Mouse (Mus musculus) lung, embryonic 14.5 days (tissue): ENCODE measurements around the gene Dpep3. TPM values are rescaled to one million over a fixed set of nuclear protein-coding genes. Genes with fewer than 3 reads are reported as not detected.

Experiments
- ATAC-seq: fragments of 200-750 bp; cut with Nextera tagmentation; 2 replicates; pipeline ENCODE4 v1.8.0; 2017; ENCODE audit warnings: mild to moderate bottlenecking, moderate TSS enrichment, moderate library complexity; ENCODE audit not compliant: insufficient read depth
- DNase-seq: peaks from one replicate; pipeline ENCODE4 v3.0.0-alpha.2; 2015
- H3K27ac ChIP-seq: fragments of 300-500 bp; sonication (generic); 2 replicates; pipeline ENCODE4 v1.5.1; 2014; ENCODE audit warnings: low read depth, mild to moderate bottlenecking, moderate library complexity
- H3K27me3 ChIP-seq: fragments of 300-500 bp; sonication (generic); 2 replicates; pipeline ENCODE4 v1.6.1; 2014; ENCODE audit warnings: low read length, control low read depth; ENCODE audit not compliant: insufficient read depth
- H3K36me3 ChIP-seq: fragments of 300-500 bp; sonication (generic); 2 replicates; pipeline ENCODE4 v1.6.1; 2014; ENCODE audit warnings: control low read depth; ENCODE audit not compliant: insufficient read depth
- H3K4me1 ChIP-seq: fragments of 300-500 bp; sonication (generic); 2 replicates; pipeline ENCODE4 v1.6.1; 2014; ENCODE audit warnings: antibody characterized with exemption, control low read depth; ENCODE audit not compliant: insufficient read depth
- H3K4me2 ChIP-seq: fragments of 300-500 bp; sonication (generic); 2 replicates; pipeline ENCODE4 v1.6.1; 2014; ENCODE audit warnings: mild to moderate bottlenecking
- H3K4me3 ChIP-seq: fragments of 300-500 bp; sonication (generic); 2 replicates; pipeline ENCODE4 v1.5.1; 2014; ENCODE audit warnings: low read depth, low read length
- H3K9ac ChIP-seq: fragments of 300-500 bp; sonication (generic); 2 replicates; pipeline ENCODE4 v1.6.1; 2014
- H3K9me3 ChIP-seq: fragments of 300-500 bp; sonication (generic); 2 replicates; pipeline ENCODE4 v1.6.1; 2016; ENCODE audit warnings: low read depth, low read length, control low read depth
- CTCF ChIP-seq: IDR thresholded peaks from 2 replicates; pipeline ENCODE4 v1.5.1; 2016; ENCODE audit warnings: antibody characterized with exemption, low read depth
- WGBS: fragments of 180-500 bp; shearing (Covaris S2); extraction: QIAGEN DNeasy Blood & Tissue Kit; methylation state at CpG from one replicate; pipeline ENCODE4 v1.1.7; 2014; 5-methylcytosine and 5-hydroxymethylcytosine counted together
- microRNA-seq: library from miRNA; unstranded; fragments of <30 nt; microRNA quantifications from one replicate; pipeline ENCODE4, GENCODE M21; 2016; ENCODE audit warnings: borderline number of aligned reads
- polyA plus RNA-seq: library from polyadenylated mRNA; unstranded; fragments of >200 nt; fragmentation: Nextera tagmentation; extraction: Ambion mirVana; gene quantifications from 2 replicates; pipeline ENCODE4 v1.2.1, GENCODE M21; 2014

Dpep3 gene
- polyA plus RNA-seq, 1 experiment from 2014 or later: not detected

DNA sequence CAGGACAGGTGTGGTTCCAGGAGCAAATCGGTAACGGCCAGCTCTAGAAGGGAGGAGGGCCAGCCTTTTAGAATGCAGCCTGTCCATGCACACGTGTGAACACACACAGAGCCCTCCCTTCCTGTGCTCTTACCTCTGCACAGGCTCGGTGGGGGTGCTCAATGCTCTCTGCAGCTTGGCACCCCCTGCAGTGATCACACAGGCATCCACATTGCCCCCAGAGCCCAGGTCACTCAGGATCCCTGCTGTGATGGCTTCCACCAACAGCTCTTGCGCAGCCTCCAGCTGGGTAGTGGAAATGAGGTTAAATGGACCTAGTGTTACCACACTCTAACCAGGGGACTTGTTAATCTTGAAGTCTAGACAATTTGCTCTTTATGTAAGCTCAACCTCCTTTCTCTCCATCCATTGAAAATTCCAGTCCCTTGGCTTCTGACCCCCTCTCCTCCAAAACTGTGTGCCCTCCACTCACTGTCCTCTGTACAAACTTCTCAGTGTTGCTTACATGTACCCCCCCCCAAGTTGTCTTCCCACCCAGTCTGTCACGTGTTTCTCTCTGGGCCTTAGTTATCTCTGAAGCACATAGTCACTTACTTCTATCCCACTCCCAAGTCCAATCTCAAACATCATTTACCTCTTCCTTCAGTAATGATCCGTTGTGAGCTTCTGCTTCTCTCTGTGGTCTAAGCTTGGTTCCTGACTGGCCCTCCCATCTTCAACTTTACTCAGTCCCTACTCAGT, 43.2 kb downstream of the Dpep3 start:
- Histone ChIP-seq H3K9ac (peak overlapping the region; percentile 75), H3K27me3 (no peaks in the 10 kb centered on the region), H3K4me1 (peaks cover 5% of the 10 kb centered on the region; the same call in 1 of the 2 replicates), H3K36me3 (peaks cover 19% of the 10 kb centered on the region; the same call in 1 of the 2 replicates), H3K27ac (peak overlapping the region; percentile 27; the same call in 1 of the 2 replicates), H3K4me3 (peak overlapping the region; percentile 70), H3K4me2 (peak overlapping the region; percentile 96), H3K9me3 (no peaks in the 10 kb centered on the region)
- DNase-seq: no peak
- WGBS: 23% methylated on average over 7 of the region's 7 CpGs
- no peak for TF ChIP-seq CTCF
- no peak for ATAC-seq

DNA sequence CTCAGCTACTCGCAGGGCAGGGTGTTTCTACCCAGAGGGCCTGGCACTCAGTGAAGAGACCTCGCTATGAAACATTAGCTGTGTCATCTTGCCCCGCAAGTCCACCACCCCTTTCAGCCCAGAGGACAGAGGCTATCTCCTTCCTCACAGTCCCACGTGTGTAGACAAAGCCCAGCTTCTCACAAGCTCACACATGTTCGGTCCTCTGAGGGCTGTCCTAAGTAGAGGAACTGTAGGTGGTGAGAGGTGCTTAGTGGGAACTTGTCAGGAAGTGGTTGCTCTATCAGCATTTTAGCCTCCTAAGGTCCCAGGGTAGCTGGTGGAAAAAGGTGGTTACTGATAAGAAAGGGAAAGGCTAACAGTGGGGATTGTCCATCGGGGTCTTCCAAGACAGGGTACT, 44.1 kb downstream of the Dpep3 start:
- peaks cover 26% of the 10 kb centered on the region for H3K36me3 ChIP-seq
- H3K9ac ChIP-seq: no peak overlapping the region
- H3K27ac ChIP-seq: no peak overlapping the region
- H3K4me3 ChIP-seq: no peak overlapping the region
- no peaks in the 10 kb centered on the region for H3K27me3 ChIP-seq
- H3K9me3 ChIP-seq: no peaks in the 10 kb centered on the region
- WGBS: 64% methylated on average over 6 of the region's 6 CpGs
- TF ChIP-seq CTCF: no peak
- H3K4me1 ChIP-seq: peaks cover 5% of the 10 kb centered on the region; the same call in 1 of the 2 replicates
- H3K4me2 ChIP-seq: no peak overlapping the region
- DNase-seq (no peak), ATAC-seq (no peak)

DNA sequence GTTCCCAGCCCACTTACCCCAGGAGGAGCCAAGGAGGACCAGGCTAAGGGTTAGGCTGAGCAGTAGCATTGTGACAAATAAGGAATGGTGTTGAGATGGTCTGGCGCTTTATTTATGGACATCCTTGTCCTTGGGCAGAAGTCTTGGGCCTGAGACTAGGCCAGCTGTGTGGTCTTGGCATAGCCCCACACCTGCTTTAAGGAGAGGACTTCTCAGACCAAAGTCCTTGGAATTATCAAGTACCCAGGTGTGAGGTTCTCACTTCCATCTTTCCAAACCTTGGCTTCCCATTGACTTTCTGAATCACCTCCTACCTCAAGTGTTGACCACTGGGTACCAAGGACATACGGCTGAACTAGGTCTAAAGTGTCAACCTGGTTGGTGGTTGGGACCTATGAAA, 45.5 kb downstream of the Dpep3 start, which contains the start of gene Ctrl:
Ctrl (minus strand) TSS at position 101 of the 400 bp plus-strand sequence.
- no peak for TF ChIP-seq CTCF
- 84% methylated on average over 2 of the region's 2 CpGs for WGBS
- no peak for ATAC-seq

DNA sequence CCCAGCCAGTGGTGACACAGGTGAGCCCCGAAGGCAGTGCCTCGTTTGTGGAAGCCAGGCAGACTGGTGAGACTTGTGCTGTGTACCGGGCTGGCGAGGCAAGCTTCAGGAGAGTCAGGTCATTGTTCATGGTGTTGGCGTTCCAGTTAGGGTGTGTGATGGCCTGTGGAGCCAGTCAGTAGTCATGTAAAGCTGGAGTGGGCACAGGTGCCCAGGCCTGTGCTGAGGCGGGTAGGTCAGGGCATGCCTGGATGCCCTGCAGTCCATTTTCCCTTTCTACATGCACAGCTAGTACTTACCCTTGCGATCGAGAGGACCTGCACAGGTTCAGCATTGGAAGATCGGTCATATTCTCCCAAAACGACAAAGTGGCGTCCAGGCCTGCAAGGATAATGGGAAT, 46.7 kb downstream of the Dpep3 start:
- Histone ChIP-seq H3K4me2 (no peak overlapping the region), H3K36me3 (peaks cover 32% of the 10 kb centered on the region), H3K9me3 (no peaks in the 10 kb centered on the region), H3K27ac (no peak overlapping the region), H3K4me3 (no peak overlapping the region), H3K27me3 (no peaks in the 10 kb centered on the region), H3K9ac (no peak overlapping the region), H3K4me1 (peaks cover 5% of the 10 kb centered on the region; the same call in 1 of the 2 replicates)
- ATAC-seq (no peak), DNase-seq (no peak)
- 88% methylated on average over 11 of the region's 11 CpGs for WGBS
- no peak for TF ChIP-seq CTCF

More for the DNA sequence above, 45.5 kb downstream of the Dpep3 start, which contains the start of gene Ctrl:
- no peak within 1 kb of the TSS for H3K9ac ChIP-seq
- H3K4me3 ChIP-seq: no peak within 1 kb of the TSS
- H3K27me3 ChIP-seq: no peaks in the 10 kb centered on the region
- H3K9me3 ChIP-seq: no peaks in the 10 kb centered on the region
- no peak within 1 kb of the TSS for H3K4me2 ChIP-seq
- DNase-seq: no peak
- H3K4me1 ChIP-seq: peaks cover 5% of the 10 kb centered on the region; the same call in 1 of the 2 replicates
- no peak within 1 kb of the TSS for H3K27ac ChIP-seq
- peaks cover 32% of the 10 kb centered on the region for H3K36me3 ChIP-seq

DNA sequence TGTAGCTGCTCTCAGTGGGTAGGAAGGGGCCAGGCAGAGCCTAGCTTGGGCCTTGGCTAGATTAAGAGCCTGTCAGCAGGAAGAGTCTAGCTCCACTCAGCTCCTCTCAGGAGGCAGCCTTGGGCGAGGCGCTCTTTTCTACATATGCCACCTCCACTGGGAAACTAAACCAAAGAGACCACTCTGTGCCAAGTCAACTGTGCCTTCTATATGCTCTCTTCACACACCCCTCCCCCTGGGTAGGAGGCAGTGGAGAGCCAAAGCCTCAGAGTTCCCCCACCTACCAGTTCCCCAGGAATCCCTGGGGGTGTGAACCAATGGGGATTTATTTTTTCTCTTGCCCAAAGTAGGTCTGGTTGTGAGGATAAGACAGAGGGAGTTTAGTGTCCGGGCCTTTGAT, 48.0 kb downstream of the Dpep3 start:
- no peak overlapping the region for H3K4me2 ChIP-seq
- H3K27me3 ChIP-seq: no peaks in the 10 kb centered on the region
- WGBS: 92% methylated on average over 3 of the region's 3 CpGs
- peaks cover 35% of the 10 kb centered on the region for H3K36me3 ChIP-seq
- DNase-seq: no peak
- H3K4me3 ChIP-seq: no peak overlapping the region
- H3K4me1 ChIP-seq: peaks cover under 1% of the 10 kb centered on the region; the same call in 1 of the 2 replicates
- no peak for TF ChIP-seq CTCF
- H3K27ac ChIP-seq: no peak overlapping the region
- H3K9ac ChIP-seq: no peak overlapping the region
- no peak for ATAC-seq
- no peaks in the 10 kb centered on the region for H3K9me3 ChIP-seq

DNA sequence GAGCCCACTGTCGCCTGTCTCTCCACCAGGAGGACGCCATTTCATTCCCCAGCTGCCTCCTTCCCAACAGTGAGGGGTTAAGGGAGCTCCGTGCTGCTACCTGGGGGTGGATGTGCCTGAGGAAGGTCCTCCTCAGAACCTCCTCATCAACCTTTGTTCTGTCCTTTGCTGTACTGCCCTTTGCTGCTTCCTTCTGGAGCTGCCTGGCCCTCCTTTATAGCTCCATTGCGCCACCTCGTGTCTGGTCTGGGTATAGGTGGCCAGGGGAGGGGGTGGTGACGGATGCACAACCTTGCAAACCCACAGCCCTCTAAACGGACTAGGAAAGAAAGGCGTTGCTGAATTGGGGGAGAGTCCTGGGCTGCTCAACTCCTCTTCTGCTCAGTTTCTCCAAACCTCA, 48.6 kb downstream of the Dpep3 start:
- no peak overlapping the region for H3K27ac ChIP-seq
- H3K36me3 ChIP-seq: peaks cover 35% of the 10 kb centered on the region
- H3K9me3 ChIP-seq: no peaks in the 10 kb centered on the region
- H3K4me3 ChIP-seq: no peak overlapping the region
- peak; percentile 94 for TF ChIP-seq CTCF
- no peak overlapping the region for H3K4me2 ChIP-seq
- ATAC-seq: peak; percentile 36
- H3K4me1 ChIP-seq: no peaks in the 10 kb centered on the region
- no peak overlapping the region for H3K9ac ChIP-seq
- no peaks in the 10 kb centered on the region for H3K27me3 ChIP-seq
- DNase-seq: peak; percentile 82
- 15% methylated on average over 8 of the region's 8 CpGs for WGBS

DNA sequence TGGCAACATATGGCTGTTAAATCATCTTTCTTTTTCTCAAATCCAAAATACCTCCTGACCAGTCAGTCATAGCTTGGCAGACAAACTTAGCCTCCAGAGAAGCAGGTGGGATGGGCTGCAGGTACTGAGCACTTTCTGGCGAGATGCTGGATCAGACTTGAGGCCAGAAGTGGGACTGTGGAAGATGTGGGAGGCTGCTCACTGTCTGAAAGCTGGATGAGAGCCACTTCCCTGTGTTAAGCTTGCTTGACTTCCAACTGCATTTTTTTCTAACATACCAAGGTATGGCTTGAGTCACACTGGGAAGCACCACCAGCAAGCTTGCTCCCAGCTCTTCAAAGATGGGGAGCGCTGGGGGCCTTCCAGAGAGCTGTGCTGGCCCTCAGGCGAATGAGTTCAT, 54.1 kb downstream of the Dpep3 start:
- H3K4me2 ChIP-seq: no peak overlapping the region
- H3K4me1 ChIP-seq: no peaks in the 10 kb centered on the region
- no peak overlapping the region for H3K9ac ChIP-seq
- no peak overlapping the region for H3K27ac ChIP-seq
- WGBS: 66% methylated on average over 3 of the region's 3 CpGs
- DNase-seq: no peak
- H3K36me3 ChIP-seq: peaks cover 16% of the 10 kb centered on the region
- no peaks in the 10 kb centered on the region for H3K9me3 ChIP-seq
- TF ChIP-seq CTCF: no peak
- ATAC-seq: no peak
- H3K4me3 ChIP-seq: no peak overlapping the region
- H3K27me3 ChIP-seq: no peaks in the 10 kb centered on the region

Small RNA genes lying within 50 kb of the gene (microRNA-seq; reads per million reads assigned to microRNA genes)
- not detected for gene Mir7074

Other genes starting within 250 kb of the Dpep3 start
- gene Gfod2, start 220.8 kb downstream of the Dpep3 start, polyA plus RNA-seq: 21.2 and 22.6 TPM in 2 replicates
- gene Ranbp10, start 152.1 kb downstream of the Dpep3 start, polyA plus RNA-seq: 12.2 and 13.8 TPM in 2 replicates
- gene Tsnaxip1, start 151.7 kb downstream of the Dpep3 start, polyA plus RNA-seq: 0.09 and 0.11 TPM in 2 replicates
- gene Cenpt, start 126.2 kb downstream of the Dpep3 start, polyA plus RNA-seq: 41.4 and 46.2 TPM in 2 replicates
- gene Thap11, start 124.3 kb downstream of the Dpep3 start, polyA plus RNA-seq: 62.7 and 70.7 TPM in 2 replicates
- 317 and 347 TPM in 2 replicates for gene Nutf2, start 118.8 kb downstream of the Dpep3 start, polyA plus RNA-seq
- gene Edc4, start 98.5 kb downstream of the Dpep3 start, polyA plus RNA-seq: 48.2 and 55.4 TPM in 2 replicates
- gene Nrn1l, start 85.9 kb downstream of the Dpep3 start, polyA plus RNA-seq: 0.97 TPM in 1 of 2 replicates, not detected in the other
- 32.0 and 33.7 TPM in 2 replicates for gene Pskh1, start 79.0 kb downstream of the Dpep3 start, polyA plus RNA-seq
- 0.41 and 0.68 TPM in 2 replicates for gene Ctrl, start 45.6 kb downstream of the Dpep3 start, polyA plus RNA-seq
- 33.6 and 34.0 TPM in 2 replicates for gene Psmb10, start 41.0 kb downstream of the Dpep3 start, polyA plus RNA-seq
- 1.2 and 2.1 TPM in 2 replicates for gene Lcat, start 36.0 kb downstream of the Dpep3 start, polyA plus RNA-seq
- gene Slc12a4, start 13.3 kb downstream of the Dpep3 start, polyA plus RNA-seq: 32.9 and 35.8 TPM in 2 replicates
- 20.0 and 20.3 TPM in 2 replicates for gene Dus2, start 11.9 kb upstream of the Dpep3 start, polyA plus RNA-seq
- not detected in 2 replicates for gene Dpep2nb, start 26.5 kb upstream of the Dpep3 start, polyA plus RNA-seq
- 19.1 and 19.5 TPM in 2 replicates for gene Ddx28, start 32.5 kb upstream of the Dpep3 start, polyA plus RNA-seq
- gene Nfatc3, start 79.4 kb upstream of the Dpep3 start, polyA plus RNA-seq: 7.1 and 7.6 TPM in 2 replicates
- 29.6 and 31.1 TPM in 2 replicates for gene Esrp2, start 157.5 kb upstream of the Dpep3 start, polyA plus RNA-seq
- 3.5 and 3.8 TPM in 2 replicates for gene Pla2g15, start 171.0 kb upstream of the Dpep3 start, polyA plus RNA-seq
- gene Slc7a6, start 189.4 kb upstream of the Dpep3 start, polyA plus RNA-seq: 80.6 and 85.0 TPM in 2 replicates
- gene Slc7a6os, start 231.5 kb upstream of the Dpep3 start, polyA plus RNA-seq: 36.7 and 38.6 TPM in 2 replicates
- gene Prmt7, start 231.5 kb upstream of the Dpep3 start, polyA plus RNA-seq: 48.7 and 53.9 TPM in 2 replicates